Mouse (Mus musculus) MEL (cell line): ENCODE measurements around the gene Prpf38a. TPM values are rescaled to one million over a fixed set of nuclear protein-coding genes. Genes with fewer than 3 reads are reported as not detected.
A peak's percentile ranks its signal among the peaks of the same experiment; 100 is the strongest.

ENCODE experiments used
- DNase-seq: peaks from one replicate; pipeline ENCODE4 v3.0.0; 2011; ENCODE audit warnings: low read depth, low spot score
- H3K27ac ChIP-seq: 2 replicates; pipeline ENCODE4 v1.5.1; 2012; ENCODE audit warnings: low read depth, mild to moderate bottlenecking, control low read depth, low read length, moderate library complexity; ENCODE audit not compliant: control insufficient read depth
- H3K27me3 ChIP-seq, 2 experiments: fragments of 150-350 bp in 1 of 2; sonication (generic) in 1 of 2; 2 replicates each; pipeline ENCODE4 v1.6.1; 2012; ENCODE audit warnings: low read length in 2 of 2, mild to moderate bottlenecking in 2 of 2, improper control_type of control experiment in 1 of 2, moderate library complexity in 1 of 2; ENCODE audit not compliant: insufficient read depth in 2 of 2, control insufficient read depth in 1 of 2
- H3K36me3 ChIP-seq, 2 experiments: 2 replicates each; pipeline ENCODE4 v1.6.1; 2012 to 2014; ENCODE audit warnings: low read length in 2 of 2, improper control_type of control experiment in 1 of 2, inconsistent platforms in 1 of 2, mild to moderate bottlenecking in 1 of 2; ENCODE audit not compliant: insufficient read depth in 2 of 2, control insufficient read depth in 1 of 2
- H3K4me1 ChIP-seq, 2 experiments: fragments of 150-350 bp in 1 of 2; sonication (generic) in 1 of 2; 2 replicates each; pipeline ENCODE4 v1.6.1; 2012; ENCODE audit warnings: low read length in 2 of 2, improper control_type of control experiment in 1 of 2, mild to moderate bottlenecking in 1 of 2; ENCODE audit not compliant: insufficient read depth in 2 of 2, control insufficient read depth in 1 of 2
- H3K4me3 ChIP-seq, 2 experiments: fragments of 150-350 bp in 1 of 2; sonication (generic) in 1 of 2; 2 replicates each; pipeline ENCODE4 v1.5.1; 2012; ENCODE audit warnings: low read depth in 2 of 2, low read length in 2 of 2, mild to moderate bottlenecking in 2 of 2, moderate library complexity in 2 of 2, control low read depth in 1 of 2, improper control_type of control experiment in 1 of 2; ENCODE audit not compliant: control insufficient read depth in 1 of 2, insufficient read depth in 1 of 2
- H3K79me2 ChIP-seq: 2 replicates; pipeline ENCODE4 v1.6.1; 2012; ENCODE audit warnings: mild to moderate bottlenecking, low read length, moderate library complexity; ENCODE audit not compliant: control insufficient read depth, poor library complexity, insufficient read depth
- H3K9ac ChIP-seq: 2 replicates; pipeline ENCODE4 v1.6.1; 2012; ENCODE audit warnings: low read depth, mild to moderate bottlenecking, control low read depth, low read length, moderate library complexity; ENCODE audit not compliant: control insufficient read depth, poor library complexity, severe bottlenecking
- H3K9me3 ChIP-seq: fragments of 150-350 bp; sonication (generic); replicated peaks from 2 replicates; pipeline ENCODE4 v1.6.1; 2012; ENCODE audit warnings: mild to moderate bottlenecking, low read length, improper control_type of control experiment, moderate library complexity; ENCODE audit not compliant: insufficient read depth
- CTCF ChIP-seq, 3 experiments: IDR thresholded peaks in 2 of 3; conservative IDR thresholded peaks in 1 of 3; 2 replicates each; pipeline ENCODE4 v1.5.1; 2011 to 2012; ENCODE audit warnings: low read length in 3 of 3, low read depth in 2 of 3, mild to moderate bottlenecking in 2 of 3, improper control_type of control experiment in 1 of 3, inconsistent platforms in 1 of 3, mixed read lengths in 1 of 3, moderate library complexity in 1 of 3; ENCODE audit not compliant: control insufficient read depth in 1 of 3, insufficient read depth in 1 of 3, poor library complexity in 1 of 3, severe bottlenecking in 1 of 3
- E2F4 ChIP-seq: IDR thresholded peaks from 2 replicates; pipeline ENCODE4 v1.6.1; 2011; ENCODE audit warnings: low read depth, low read length, improper control_type of control experiment, borderline replicate concordance
- EP300 ChIP-seq, 2 experiments: IDR thresholded peaks; 2 replicates each; pipeline ENCODE4 v1.6.1; 2011; ENCODE audit warnings: improper control_type of control experiment in 2 of 2, low read length in 2 of 2, low read depth in 1 of 2, mild to moderate bottlenecking in 1 of 2
- GATA1 ChIP-seq: IDR thresholded peaks from 2 replicates; pipeline ENCODE4 v1.6.1; 2011; ENCODE audit warnings: low read depth, low read length, improper control_type of control experiment
- HCFC1 ChIP-seq: IDR thresholded peaks from 2 replicates; pipeline ENCODE4 v1.6.1; 2012; ENCODE audit warnings: low read depth, mild to moderate bottlenecking, inconsistent platforms, low read length, improper control_type of control experiment, moderate library complexity
- KAT2A ChIP-seq: conservative IDR thresholded peaks from 2 replicates; pipeline ENCODE4 v1.6.1; 2012; ENCODE audit warnings: low read depth, low read length, improper control_type of control experiment, inconsistent platforms
- MEF2A ChIP-seq: IDR thresholded peaks from 2 replicates; pipeline ENCODE4 v1.6.1; 2014; ENCODE audit warnings: low read depth, mild to moderate bottlenecking, inconsistent platforms, low read length, improper control_type of control experiment; ENCODE audit not compliant: poor library complexity, insufficient replicate concordance, severe bottlenecking; ENCODE audit errors: extremely low read depth
- MXI1 ChIP-seq: IDR thresholded peaks from 2 replicates; pipeline ENCODE4 v1.6.1; 2011; ENCODE audit warnings: mild to moderate bottlenecking, low read depth, low read length, improper control_type of control experiment
- MYC ChIP-seq: IDR thresholded peaks from 2 replicates; pipeline ENCODE4 v1.6.1; 2011; ENCODE audit warnings: low read depth, mild to moderate bottlenecking, low read length, improper control_type of control experiment, moderate library complexity
- NELFE ChIP-seq: IDR thresholded peaks from 2 replicates; pipeline ENCODE4 v1.6.1; 2011; ENCODE audit warnings: low read depth, low read length, improper control_type of control experiment
- POLR2AphosphoS2 ChIP-seq: IDR thresholded peaks from 2 replicates; pipeline ENCODE4 v1.6.1; 2011; ENCODE audit warnings: low read length, improper control_type of control experiment
- POLR2AphosphoS5 ChIP-seq: IDR thresholded peaks from 2 replicates; pipeline ENCODE4 v1.6.1; 2012; ENCODE audit warnings: low read depth, borderline replicate concordance, mild to moderate bottlenecking, inconsistent platforms, low read length, moderate library complexity, mixed read lengths
- TAL1 ChIP-seq: IDR thresholded peaks from 2 replicates; pipeline ENCODE4 v1.6.1; 2012; ENCODE audit warnings: mild to moderate bottlenecking, inconsistent platforms, low read length, moderate library complexity, mixed read lengths
- TBP ChIP-seq: IDR thresholded peaks from 2 replicates; pipeline ENCODE4 v1.8.0; 2011; ENCODE audit warnings: low read depth, low read length, improper control_type of control experiment
- UBTF ChIP-seq: IDR thresholded peaks from 2 replicates; pipeline ENCODE4 v1.6.1; 2012; ENCODE audit warnings: low read depth, mild to moderate bottlenecking, inconsistent platforms, low read length, improper control_type of control experiment, moderate library complexity, borderline replicate concordance; ENCODE audit not compliant: insufficient read depth
- USF2 ChIP-seq, 2 experiments: IDR thresholded peaks; 2 replicates each; pipeline ENCODE4 v1.6.1; 2011 to 2012; ENCODE audit warnings: improper control_type of control experiment in 2 of 2, low read length in 2 of 2, borderline replicate concordance in 1 of 2, inconsistent platforms in 1 of 2, low read depth in 1 of 2, mild to moderate bottlenecking in 1 of 2; ENCODE audit not compliant: insufficient read depth in 1 of 2
- ZC3H11A ChIP-seq: IDR thresholded peaks from 2 replicates; pipeline ENCODE4 v1.6.1; 2012; ENCODE audit warnings: low read depth, mild to moderate bottlenecking, inconsistent platforms, low read length, improper control_type of control experiment
- ZNF384 ChIP-seq: IDR thresholded peaks from 2 replicates; pipeline ENCODE4 v1.6.1; 2012; ENCODE audit warnings: low read depth, mild to moderate bottlenecking, inconsistent platforms, low read length, improper control_type of control experiment
- polyA plus RNA-seq, 2 experiments: library from polyadenylated mRNA; stranded (reverse) in 1 of 2; unstranded in 1 of 2; fragments of >175 nt in 1 of 2; fragments of >200 nt in 1 of 2; gene quantifications; 2 replicates each; pipeline versions ENCODE4 v1.2.1 to v1.2.4; 2012; ENCODE audit warnings: low replicate concordance in 2 of 2, low read depth in 1 of 2; ENCODE audit not compliant: insufficient read length in 2 of 2, insufficient read depth in 1 of 2, missing spikeins in 1 of 2
- total RNA-seq: library from RNA; depleted of rRNA; stranded (reverse); fragments of 300-350 nt; gene quantifications from 2 replicates; pipeline ENCODE4 v1.2.3, GENCODE M21; 2012

Gene Prpf38a
- total and polyA plus RNA-seq, 3 experiments: 66.8 to 71.8 TPM; not detected in 1

DNA sequence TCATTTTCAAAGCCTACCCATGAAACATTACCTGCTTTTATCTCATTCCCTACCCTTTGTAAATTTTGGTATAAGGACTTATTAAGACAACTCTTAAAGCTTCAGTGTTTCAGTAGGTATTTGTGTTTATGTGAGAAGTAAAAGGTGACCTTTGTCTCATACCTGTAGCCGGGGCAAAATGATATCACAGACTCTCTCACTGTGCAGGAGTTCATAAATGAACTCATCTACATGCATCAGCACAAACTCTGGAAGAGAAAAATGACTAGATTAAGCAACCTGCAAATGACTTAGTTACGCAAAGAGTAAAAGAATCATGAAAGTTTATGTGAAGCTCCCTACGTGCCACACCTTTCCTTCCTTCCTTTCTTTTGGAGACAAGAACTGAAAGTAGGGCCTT is 6.5 kb downstream of the Prpf38a start:
- no peak for TF ChIP-seq USF2 (IDR thresholded peaks at IDR 0.05; ENCODE audit: borderline replicate concordance in 1 of 2, insufficient read depth in 1 of 2, low read depth in 1 of 2, low read length in 2 of 2)
- TF ChIP-seq KAT2A: no peak
- no peak for TF ChIP-seq NELFE
- no peak for TF ChIP-seq MXI1
- TF ChIP-seq POLR2AphosphoS2: no peak
- no peak for TF ChIP-seq CTCF (IDR thresholded peaks at IDR 0.05 in 2 of 3, conservative IDR thresholded peaks at IDR 0.05 in 1 of 3; ENCODE audit: control insufficient read depth in 1 of 3, insufficient read depth in 1 of 3, low read depth in 2 of 3, low read length in 3 of 3, poor library complexity in 1 of 3, severe bottlenecking in 1 of 3)
- no peak for TF ChIP-seq HCFC1
- no peak for TF ChIP-seq E2F4
- Histone ChIP-seq H3K27me3 (no peaks in the 10 kb centered on the region), H3K4me1 (0 out of 4 replicates have a peak, but pooled peaks cover 0 to 2% of the 10 kb centered on the region in 2 experiments), H3K36me3 (peaks cover under 1 to 18% of the 10 kb centered on the region in 2 experiments), H3K9me3 (no peaks in the 10 kb centered on the region), H3K4me3 (no peak overlapping the region), H3K79me2 (peaks cover 9% of the 10 kb centered on the region), H3K27ac (no peak overlapping the region), H3K9ac (no peak overlapping the region)
- no peak for DNase-seq

GRCm38 (mm10) chr4:108565026-108565425 is 14.1 kb downstream of the Prpf38a start:
- Histone ChIP-seq H3K27ac (no peak overlapping the region), H3K79me2 (no peaks in the 10 kb centered on the region), H3K9ac (no peak overlapping the region), H3K36me3 (peaks cover 0 to 51% of the 10 kb centered on the region in 2 experiments; a peak in 2 of 4 replicates), H3K4me1 (no peaks in the 10 kb centered on the region), H3K27me3 (no peaks in the 10 kb centered on the region), H3K4me3 (no peak overlapping the region), H3K9me3 (no peaks in the 10 kb centered on the region)
- no peak for TF ChIP-seq E2F4
- TF ChIP-seq EP300 (IDR thresholded peaks at IDR 0.05; ENCODE audit: low read depth in 1 of 2, low read length in 2 of 2): no peak
- no peak for TF ChIP-seq GATA1
- TF ChIP-seq MEF2A: no peak
- TF ChIP-seq ZC3H11A: no peak
- no peak for TF ChIP-seq TAL1
- no peak for TF ChIP-seq TBP
- TF ChIP-seq UBTF: no peak
- no peak for DNase-seq

- Histone ChIP-seq H3K27me3 (no peaks in the 10 kb centered on the region), H3K9me3 (no peaks in the 10 kb centered on the region), H3K36me3 (peaks cover 5 to 26% of the 10 kb centered on the region in 2 experiments), H3K4me1 (peaks cover 2 to 9% of the 10 kb centered on the region in 2 experiments; a peak in 3 of 4 replicates), H3K79me2 (no peaks in the 10 kb centered on the region), H3K9ac (no peak overlapping the region), H3K27ac (no peak overlapping the region), H3K4me3 (no peak overlapping the region)
- no peak for DNase-seq
- TF ChIP-seq UBTF (no peak), MYC (no peak), POLR2AphosphoS5 (no peak), POLR2AphosphoS2 (no peak), ZNF384 (peak; percentile 27; the same call in 1 of the 2 replicates)
Observed at GRCm38 (mm10) chr4:108539701-108540100, 39.4 kb downstream of the Prpf38a start.
